ENCODE assay signal across 15 mouse cellular contexts in the genomic region with DNA sequence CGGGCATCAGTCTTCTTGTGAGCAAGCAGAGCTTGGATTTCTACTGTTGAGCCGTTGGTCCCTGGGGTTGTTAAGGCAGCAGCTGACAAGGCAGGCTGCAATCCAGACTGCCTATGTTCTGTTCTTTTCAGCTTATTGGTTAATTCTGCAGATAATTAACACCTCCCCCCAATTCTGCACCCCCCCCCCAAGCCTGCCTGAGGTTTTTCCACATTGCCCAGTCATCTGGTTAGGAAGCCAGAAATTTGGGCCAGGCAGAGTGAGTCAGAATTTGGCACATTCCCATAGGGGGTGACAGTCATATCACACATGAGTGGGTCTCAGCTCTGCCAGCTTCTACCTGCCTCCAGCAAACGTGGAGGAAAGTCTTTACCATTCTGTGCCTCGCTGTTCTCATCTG. TPM values are rescaled to one million over a fixed set of nuclear protein-coding genes. Genes with fewer than 3 reads are reported as not detected.
DNase-seq lines count a peak whose midpoint lies in the region; ATAC-seq and TF ChIP-seq lines count a peak whose summit lies in the region.
"Had no signal": no experiment of that assay in that cellular context is flagged by ENCODE, and none has a peak within 500 bp of the region (broad histone marks: within the 10 kb centered on the region; RNA-seq: fewer than 3 reads in every experiment).

No protein-coding gene starts in this region.

- 45% methylated on average over 4 of the region's 4 CpGs for WGBS in hindbrain, embryonic 16.5 days
- 71% methylated on average over 4 of the region's 4 CpGs for WGBS in hindbrain, embryonic 10.5 days
- WGBS in forebrain, embryonic 16.5 days = 27% methylated on average over 4 of the region's 4 CpGs

- peak; percentile 41; the same call in 1 of the 2 replicates for ATAC-seq in hindbrain, embryonic 16.5 days
- peak; percentile 82 for ATAC-seq in forebrain, embryonic 16.5 days
- no peak for ATAC-seq in erythroblast, adult 5-6 weeks (replicated peaks; ENCODE audit: low FRiP score, poor library complexity, severe bottlenecking)
- ATAC-seq: intestine, postnatal 0 days had no signal

- no peak overlapping the region for H3K9ac ChIP-seq in hindbrain, embryonic 16.5 days (ENCODE audit: low read depth, low read length)
- H3K9ac ChIP-seq in forebrain, embryonic 16.5 days (replicated peaks; ENCODE audit: low read depth, low read length) = no peak overlapping the region
- H3K9ac ChIP-seq: embryonic facial prominence, embryonic 12.5 days had no signal

- no peak for TF ChIP-seq CTCF in brain, embryonic 14.5 days (IDR thresholded peaks at IDR 0.05; ENCODE audit: borderline replicate concordance, extremely low read depth, insufficient read depth, insufficient read length)

- peaks cover 6% of the 10 kb centered on the region for H3K4me1 ChIP-seq in hindbrain, embryonic 16.5 days (ENCODE audit: control insufficient read depth, insufficient read depth, low read depth, low read length)
- peaks cover 9% of the 10 kb centered on the region; the same call in 1 of the 2 replicates for H3K4me1 ChIP-seq in hindbrain, embryonic 10.5 days (replicated peaks)
- H3K4me1 ChIP-seq in forebrain, embryonic 16.5 days (replicated peaks; ENCODE audit: control insufficient read depth, insufficient read depth, low read length) = peaks cover 10% of the 10 kb centered on the region

- H3K4me3 ChIP-seq in hindbrain, embryonic 16.5 days (ENCODE audit: low read length) = no peak overlapping the region
- H3K4me3 ChIP-seq in hindbrain, embryonic 10.5 days = no peak overlapping the region
- no peak overlapping the region for H3K4me3 ChIP-seq in forebrain, embryonic 16.5 days (replicated peaks; ENCODE audit: low read length)
- H3K4me3 ChIP-seq: embryonic facial prominence, embryonic 12.5 days had no signal

- H3K36me3 ChIP-seq in hindbrain, embryonic 16.5 days (ENCODE audit: control insufficient read depth, insufficient read depth, low read length) = no peaks in the 10 kb centered on the region
- H3K36me3 ChIP-seq in hindbrain, embryonic 10.5 days = no peaks in the 10 kb centered on the region
- H3K36me3 ChIP-seq in forebrain, embryonic 16.5 days (ENCODE audit: control insufficient read depth, insufficient read depth) = no peaks in the 10 kb centered on the region
- H3K36me3 ChIP-seq: embryonic facial prominence, embryonic 12.5 days had no signal

- no peaks in the 10 kb centered on the region for H3K9me3 ChIP-seq in hindbrain, embryonic 16.5 days (ENCODE audit: control insufficient read depth, low read length)
- no peaks in the 10 kb centered on the region for H3K9me3 ChIP-seq in hindbrain, embryonic 10.5 days
- H3K9me3 ChIP-seq in forebrain, embryonic 16.5 days (ENCODE audit: control insufficient read depth, low read length) = no peaks in the 10 kb centered on the region
- H3K9me3 ChIP-seq: embryonic facial prominence, embryonic 12.5 days had no signal

- TF ChIP-seq POLR2A in brain, embryonic 14.5 days (IDR thresholded peaks at IDR 0.05; ENCODE audit: borderline replicate concordance, extremely low read depth, insufficient read depth, insufficient read length, poor library complexity, severe bottlenecking) = no peak

- no peak overlapping the region for H3K27ac ChIP-seq in hindbrain, embryonic 16.5 days (ENCODE audit: low read depth, low read length)
- H3K27ac ChIP-seq in hindbrain, embryonic 10.5 days = no peak overlapping the region
- H3K27ac ChIP-seq in forebrain, embryonic 16.5 days (ENCODE audit: low read length) = no peak overlapping the region
- H3K27ac ChIP-seq: embryonic facial prominence, embryonic 12.5 days had no signal

- no peaks in the 10 kb centered on the region for H3K27me3 ChIP-seq in hindbrain, embryonic 16.5 days (replicated peaks; ENCODE audit: control insufficient read depth, insufficient read depth, low read length)
- H3K27me3 ChIP-seq in hindbrain, embryonic 10.5 days (ENCODE audit: insufficient read depth, poor library complexity, severe bottlenecking) = no peaks in the 10 kb centered on the region
- no peaks in the 10 kb centered on the region for H3K27me3 ChIP-seq in forebrain, embryonic 16.5 days (replicated peaks; ENCODE audit: control insufficient read depth, insufficient read depth, low read length)
- H3K27me3 ChIP-seq: embryonic facial prominence, embryonic 12.5 days had no signal

- no peak for DNase-seq in hindbrain, embryonic 10.5 days (ENCODE audit: low spot score)
- peak; percentile 65 for DNase-seq in MN1 (ENCODE audit: low spot score)
- DNase-seq in brain, embryonic 14.5 days (ENCODE audit: low read depth) = peak; percentile 91
- DNase-seq in right cerebral cortex, postnatal 36 days (ENCODE audit: low spot score in 2 of 2) = no peak
- no peak for DNase-seq in spleen, adult 18-20 months
- DNase-seq: gastrocnemius, postnatal 10 days; lung, adult 2 months; thymus, postnatal 25 days had no signal

- no peak overlapping the region for H3K4me2 ChIP-seq in hindbrain, embryonic 16.5 days (ENCODE audit: low read length)
- no peak overlapping the region for H3K4me2 ChIP-seq in forebrain, embryonic 16.5 days (ENCODE audit: low read length)
- H3K4me2 ChIP-seq: embryonic facial prominence, embryonic 12.5 days had no signal

RNA-seq across cellular contexts. Expression of a gene that starts 23.3 kb away (rescaled TPM):
- polyA plus RNA-seq in hindbrain, embryonic 16.5 days (2015; fragmentation: Nextera tagmentation; extraction: Ambion mirVana) = not detected in 2 replicates
- not detected in 2 replicates for polyA plus RNA-seq in hindbrain, embryonic 10.5 days (2016; fragmentation: Nextera tagmentation; extraction: Ambion mirVana)
- polyA plus RNA-seq in brain, embryonic 14.5 days (2012; rRNA removed) = not detected in 2 replicates
- not detected in 2 replicates for polyA plus RNA-seq in forebrain, embryonic 16.5 days (2015; fragmentation: Nextera tagmentation; extraction: Ambion mirVana)
- not detected in 2 replicates for total RNA-seq in erythroblast, adult 5-6 weeks (2015; ENCODE audit: low replicate concordance)
- total RNA-seq in erythroblast, adult 5-6 weeks (2017; ENCODE audit: low replicate concordance) = not detected in 2 replicates
- total RNA-seq: ES-E14 had no signal
- polyA plus RNA-seq: embryonic facial prominence, embryonic 12.5 days; heart, embryonic 14.5 days; intestine, postnatal 0 days had no signal

Comparison
In these comparisons a context has a peak if more than half of its experiments do, and no peak if none do; other contexts are left out.
1. DNase-seq: peak in MN1 (single experiment) and brain, embryonic 14.5 days (single experiment); none in hindbrain, embryonic 10.5 days (single experiment), right cerebral cortex, postnatal 36 days (0 of 2) and spleen, adult 18-20 months (0 of 2).